Mouse (Mus musculus) gastrocnemius, postnatal 14 days (tissue): ENCODE data around the gene Zdhhc6. TPM values are rescaled to one million over a fixed set of nuclear protein-coding genes. Genes with fewer than 3 reads are reported as not detected.

Source experiments
- DNase-seq: peaks from one replicate; pipeline ENCODE4 v3.0.0; 2021; ENCODE audit warnings: mixed read lengths
- intact Hi-C: fragments of 180-260 bp; cut with DNase I; formaldehyde crosslinking; loops from one replicate; pipeline ENCODE4 v1.15.1; 2025; ENCODE audit warnings: low total_unique reads
- total RNA-seq, 2 experiments: library from RNA; stranded (reverse); gene quantifications; 2 replicates each; pipeline ENCODE4 v1.2.3; 2021

The Zdhhc6 gene
- total RNA-seq, 2 experiments from 2014 or later = 14.9 to 18.3 TPM

DNA sequence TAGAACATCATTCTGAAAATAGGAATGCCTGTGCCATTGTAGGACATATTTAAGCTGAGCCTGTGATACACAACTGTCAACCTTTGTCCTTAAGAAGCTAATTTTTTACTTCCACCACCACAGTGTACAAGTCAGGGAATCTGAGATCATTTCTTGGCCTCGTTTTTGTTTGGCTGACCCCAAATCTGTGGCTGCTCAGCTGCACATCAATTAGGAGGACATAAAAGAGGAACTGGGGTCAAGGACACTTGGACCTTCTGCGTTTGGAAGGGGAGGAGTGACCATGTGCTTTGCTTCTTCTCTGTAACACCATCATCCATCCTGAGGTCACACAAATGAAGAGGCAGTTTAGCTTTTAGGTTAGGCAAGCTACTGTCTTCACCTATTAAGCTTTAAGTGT lies 79.8 kb downstream of the Zdhhc6 start:
- intact Hi-C loops = no loop called here
- DNase-seq = no peak

GRCm38 (mm10) chr19:55232136-55232535 lies 83.7 kb downstream of the Zdhhc6 start:
- intact Hi-C loops = no loop called here
- DNase-seq = peak; percentile 8

GRCm38 (mm10) chr19:55231081-55231480 lies 84.8 kb downstream of the Zdhhc6 start:
- intact Hi-C loops = no loop called here

GRCm38 (mm10) chr19:55227135-55227534 lies 88.7 kb downstream of the Zdhhc6 start:
- intact Hi-C loops = no loop called here

More at GRCm38 (mm10) chr19:55231081-55231480, 84.8 kb downstream of the Zdhhc6 start:
- no peak for DNase-seq

GRCm38 (mm10) chr19:55226621-55227020 lies 89.2 kb downstream of the Zdhhc6 start:
- DNase-seq = no peak

More at GRCm38 (mm10) chr19:55227135-55227534, 88.7 kb downstream of the Zdhhc6 start:
- DNase-seq = no peak

GRCm38 (mm10) chr19:55222268-55222667 lies 93.6 kb downstream of the Zdhhc6 start:
- intact Hi-C loops = no loop called here

More at GRCm38 (mm10) chr19:55226621-55227020, 89.2 kb downstream of the Zdhhc6 start:
- intact Hi-C loops = no loop called here

More at GRCm38 (mm10) chr19:55222268-55222667, 93.6 kb downstream of the Zdhhc6 start:
- no peak for DNase-seq

Other genes with a start within 250 kb of the Zdhhc6 start
- 100 to 1,000 TPM; 118 to 123 TPM for gene Gpam, start 188.8 kb downstream of the Zdhhc6 start, total RNA-seq
- gene Tectb, start 135.3 kb downstream of the Zdhhc6 start, total RNA-seq = under 1 TPM; 0.64 to 0.66 TPM
- gene Gucy2g, start 74.8 kb downstream of the Zdhhc6 start, total RNA-seq = under 1 TPM; 0.10 to 0.24 TPM
- 1 to 10 TPM; 7.4 to 9.3 TPM for gene Acsl5, start 64.1 kb downstream of the Zdhhc6 start, total RNA-seq
- 10 to 100 TPM; 14.4 to 14.6 TPM for gene Vti1a, start 263 bp upstream of the Zdhhc6 start, total RNA-seq